Comparison of ENCODE assay signal across 22 mouse cellular contexts in genomic region chr7:88128080-88128848, GRCm38 (mm10).
A peak's percentile ranks its signal among the peaks of the same experiment; 100 is the strongest.
DNase-seq lines count a peak whose midpoint lies in the region; ATAC-seq and TF ChIP-seq lines count a peak whose summit lies in the region.
"Had no signal": no experiment of that assay in that cellular context is flagged by ENCODE, and none has a peak within 500 bp of the region (broad histone marks: within the 10 kb centered on the region; RNA-seq: fewer than 3 reads in every experiment).

No protein-coding gene starts in this region.

- H3K27me3 ChIP-seq in liver, adult 2 months (ENCODE audit: control insufficient read depth, insufficient read depth, low read length): peaks cover 11% of the 10 kb centered on the region
- peaks cover 6% of the 10 kb centered on the region; the same call in 1 of the 2 replicates for H3K27me3 ChIP-seq in liver, postnatal 0 days (ENCODE audit: insufficient read depth, low read length)
- no peaks in the 10 kb centered on the region for H3K27me3 ChIP-seq in CH12.LX (replicated peaks)
- peaks cover 8% of the 10 kb centered on the region for H3K27me3 ChIP-seq in forebrain, embryonic 11.5 days (ENCODE audit: control insufficient read depth, insufficient read depth, low read length)
- no peaks in the 10 kb centered on the region; the same call in 1 of the 2 replicates for H3K27me3 ChIP-seq in cerebellum, adult 2 months (ENCODE audit: control insufficient read depth, insufficient read depth, low read length)

- WGBS in liver, adult 2 months: 85% methylated on average over 8 of the region's 8 CpGs
- 82% methylated on average over 8 of the region's 8 CpGs for WGBS in liver, postnatal 0 days (ENCODE audit: insufficient replicate concordance)
- 88% methylated on average over 8 of the region's 8 CpGs for WGBS in forebrain, embryonic 11.5 days
- 85% methylated on average over 8 of the region's 8 CpGs for WGBS in cerebellum, adult 2 months

- no peak for TF ChIP-seq POLR2A in liver, adult 2 months (IDR thresholded peaks at IDR 0.05; ENCODE audit: extremely low read depth, insufficient read depth, low read length)
- no peak for TF ChIP-seq POLR2A in CH12.LX (IDR thresholded peaks at IDR 0.05; ENCODE audit: low read depth, low read length)
- TF ChIP-seq POLR2A in bone marrow macrophage, adult 2 months (IDR thresholded peaks at IDR 0.05; ENCODE audit: borderline replicate concordance, low read depth, low read length): no peak
- no peak for TF ChIP-seq POLR2A in cerebellum, adult 2 months (IDR thresholded peaks at IDR 0.05; ENCODE audit: borderline replicate concordance, insufficient read depth, low read length)

- no peak for ATAC-seq in liver, postnatal 0 days
- ATAC-seq in megakaryocyte progenitor cell, adult 5-6 weeks (replicated peaks; ENCODE audit: poor library complexity): peak; percentile 80
- ATAC-seq in forebrain, embryonic 11.5 days (replicated peaks; ENCODE audit: low FRiP score): no peak
- ATAC-seq: CD4-positive, CD25-positive, alpha-beta regulatory T cell, adult 4 months; forebrain, postnatal 0 days; inflammation-experienced regulatory T-cells, adult 6 months had no signal

- no peak for TF ChIP-seq RAD21 in CH12.LX (IDR thresholded peaks at IDR 0.05; ENCODE audit: low read depth, low read length)

- no peak overlapping the region for H3K27ac ChIP-seq in liver, adult 2 months (replicated peaks; ENCODE audit: insufficient read depth, low read depth, low read length)
- H3K27ac ChIP-seq in liver, postnatal 0 days (ENCODE audit: low read depth): no peak overlapping the region
- no peak overlapping the region for H3K27ac ChIP-seq in CH12.LX (ENCODE audit: insufficient read depth, low read depth)
- H3K27ac ChIP-seq in bone marrow macrophage, adult 2 months (ENCODE audit: insufficient read depth, low read depth, low read length): peak overlapping the region; percentile 52
- no peak overlapping the region for H3K27ac ChIP-seq in forebrain, embryonic 11.5 days (ENCODE audit: low read depth, low read length)
- H3K27ac ChIP-seq in cerebellum, adult 2 months (ENCODE audit: insufficient read depth, low read length): no peak overlapping the region
- H3K27ac ChIP-seq: forebrain, embryonic 10.5 days; hindbrain, embryonic 13.5 days; midbrain, embryonic 12.5 days; stomach, postnatal 0 days had no signal

- no peak for TF ChIP-seq CTCF in liver, adult 2 months (IDR thresholded peaks at IDR 0.05; ENCODE audit: low read depth, low read length)
- TF ChIP-seq CTCF in liver, postnatal 0 days (IDR thresholded peaks at IDR 0.05; ENCODE audit: low read depth): no peak
- TF ChIP-seq CTCF in CH12.LX (conservative IDR thresholded peaks at IDR 0.05 in 1 of 2, IDR thresholded peaks at IDR 0.05 in 1 of 2; ENCODE audit: low read depth in 2 of 2, low read length in 2 of 2): no peak
- TF ChIP-seq CTCF in bone marrow macrophage, adult 2 months (IDR thresholded peaks at IDR 0.05; ENCODE audit: low read depth, low read length): no peak
- TF ChIP-seq CTCF in cerebellum, adult 2 months (IDR thresholded peaks at IDR 0.05; ENCODE audit: borderline replicate concordance, insufficient read depth, low read depth, low read length): no peak

- in situ Hi-C loops in CH12.LX (cut with MboI; ENCODE audit: low pct_ligation_motif_present, low pct_unique_long_range_greater_than_20kb, low sequenced_read_pairs): no loop called here

- dilution Hi-C loops in CH12.LX (cut with MboI; ENCODE audit: extremely low pct_ligation_motif_present, extremely low pct_unique_long_range_greater_than_20kb, low sequenced_read_pairs): no loop called here

- no peaks in the 10 kb centered on the region for H3K79me2 ChIP-seq in liver, adult 2 months (ENCODE audit: control insufficient read depth, insufficient read depth, low read length)
- no peaks in the 10 kb centered on the region for H3K79me2 ChIP-seq in CH12.LX (replicated peaks; ENCODE audit: control insufficient read depth, extremely low read depth, insufficient read depth, poor library complexity, severe bottlenecking)

- no peak overlapping the region for H3K4me3 ChIP-seq in liver, adult 2 months (ENCODE audit: insufficient read depth, low read depth, low read length)
- H3K4me3 ChIP-seq in liver, postnatal 0 days (ENCODE audit: low read depth, low read length): no peak overlapping the region
- H3K4me3 ChIP-seq in CH12.LX (replicated peaks in 1 of 3; ENCODE audit: low read depth in 2 of 3, low read length in 2 of 3, poor library complexity in 1 of 3): no peak overlapping the region
- H3K4me3 ChIP-seq in bone marrow macrophage, adult 2 months (ENCODE audit: insufficient read depth, low read length): no peak overlapping the region
- H3K4me3 ChIP-seq in forebrain, embryonic 11.5 days (ENCODE audit: low read depth, low read length): no peak overlapping the region
- H3K4me3 ChIP-seq in cerebellum, adult 2 months (replicated peaks; ENCODE audit: insufficient read depth, low read depth, low read length): no peak overlapping the region
- H3K4me3 ChIP-seq: forebrain, embryonic 10.5 days; hindbrain, embryonic 13.5 days; midbrain, embryonic 12.5 days had no signal

- H3K9me3 ChIP-seq in liver, postnatal 0 days (ENCODE audit: low read length): no peaks in the 10 kb centered on the region
- H3K9me3 ChIP-seq in CH12.LX (replicated peaks; ENCODE audit: low read length): peaks cover 6% of the 10 kb centered on the region
- H3K9me3 ChIP-seq in forebrain, embryonic 11.5 days (ENCODE audit: control insufficient read depth, low read length): no peaks in the 10 kb centered on the region
- H3K9me3 ChIP-seq: forebrain, embryonic 10.5 days; hindbrain, embryonic 13.5 days; midbrain, embryonic 12.5 days had no signal

- no peaks in the 10 kb centered on the region for H3K36me3 ChIP-seq in liver, adult 2 months (ENCODE audit: control insufficient read depth, insufficient read depth, low read length)
- H3K36me3 ChIP-seq in liver, postnatal 0 days (replicated peaks; ENCODE audit: insufficient read depth, low read length): no peaks in the 10 kb centered on the region
- no peaks in the 10 kb centered on the region for H3K36me3 ChIP-seq in CH12.LX (replicated peaks in 1 of 2; ENCODE audit: control insufficient read depth in 1 of 2, insufficient read depth in 1 of 2, low read length in 1 of 2)
- no peaks in the 10 kb centered on the region for H3K36me3 ChIP-seq in forebrain, embryonic 11.5 days (ENCODE audit: control insufficient read depth, insufficient read depth, low read length)
- H3K36me3 ChIP-seq: forebrain, embryonic 10.5 days; hindbrain, embryonic 13.5 days; midbrain, embryonic 12.5 days had no signal

- H3K4me1 ChIP-seq in liver, adult 2 months (ENCODE audit: control insufficient read depth, insufficient read depth, low read length): no peaks in the 10 kb centered on the region
- H3K4me1 ChIP-seq in liver, postnatal 0 days (ENCODE audit: insufficient read depth): no peaks in the 10 kb centered on the region
- peaks cover 2 to 16% of the 10 kb centered on the region in 2 experiments; a peak in 3 of 4 replicates for H3K4me1 ChIP-seq in CH12.LX (ENCODE audit: control insufficient read depth in 1 of 2, insufficient read depth in 2 of 2)
- H3K4me1 ChIP-seq in bone marrow macrophage, adult 2 months (ENCODE audit: control insufficient read depth, insufficient read depth, low read length): peaks cover 10% of the 10 kb centered on the region
- H3K4me1 ChIP-seq in forebrain, embryonic 11.5 days (replicated peaks; ENCODE audit: control insufficient read depth, insufficient read depth, low read length): no peaks in the 10 kb centered on the region; the same call in 1 of the 2 replicates
- H3K4me1 ChIP-seq in cerebellum, adult 2 months (ENCODE audit: control insufficient read depth, insufficient read depth, low read length): no peaks in the 10 kb centered on the region

- DNase-seq in liver, adult 2 months (ENCODE audit: extremely low read depth, low read depth, low spot score): peak; percentile 7
- DNase-seq in liver, postnatal 0 days: no peak
- peak; percentile 58 for DNase-seq in CH12.LX (ENCODE audit: extremely low read depth)
- DNase-seq in forebrain, embryonic 11.5 days (ENCODE audit: low spot score): no peak
- no peak for DNase-seq in cerebellum, adult 2 months
- DNase-seq: adrenal gland, adult 2 months; cerebellum, adult 9-10 months; forebrain, postnatal 0 days; gastrocnemius, postnatal 36 days; kidney, adult 18-20 months; thymus, adult 2 months; thymus, postnatal 4 days had no signal

- no peak overlapping the region for H3K9ac ChIP-seq in liver, adult 2 months (ENCODE audit: low read depth, low read length)
- H3K9ac ChIP-seq in liver, postnatal 0 days (replicated peaks): no peak overlapping the region
- H3K9ac ChIP-seq in CH12.LX (ENCODE audit: insufficient read depth, low read depth): no peak overlapping the region
- H3K9ac ChIP-seq in forebrain, embryonic 11.5 days (ENCODE audit: low read length): no peak overlapping the region
- H3K9ac ChIP-seq: forebrain, postnatal 0 days; hindbrain, embryonic 13.5 days; midbrain, embryonic 12.5 days had no signal

- TF ChIP-seq EP300 in liver, postnatal 0 days (IDR thresholded peaks at IDR 0.05; ENCODE audit: low read depth): no peak
- TF ChIP-seq EP300 in CH12.LX (IDR thresholded peaks at IDR 0.05; ENCODE audit: low read length): no peak; the same call in 1 of the 2 replicates

- H3K4me2 ChIP-seq in liver, postnatal 0 days (ENCODE audit: low read depth, low read length): no peak overlapping the region
- H3K4me2 ChIP-seq in CH12.LX (ENCODE audit: insufficient read depth, low read depth, poor library complexity, severe bottlenecking): peak overlapping the region; percentile 42; the same call in 1 of the 2 replicates
- no peak overlapping the region for H3K4me2 ChIP-seq in forebrain, embryonic 11.5 days (ENCODE audit: low read depth, low read length, severe bottlenecking)
- H3K4me2 ChIP-seq: heart, embryonic 11.5 days; hindbrain, embryonic 13.5 days; liver, embryonic 11.5 days; midbrain, embryonic 12.5 days had no signal

TF ChIP-seq in CH12.LX, 34 proteins besides CTCF, POLR2A, EP300 and RAD21:
- TF ChIP-seq USF1 (IDR thresholded peaks at IDR 0.05; ENCODE audit: low read depth, low read length) (no peak), MYC (IDR thresholded peaks at IDR 0.05; ENCODE audit: low read depth, low read length) (no peak), JUN (IDR thresholded peaks at IDR 0.05; ENCODE audit: insufficient read depth, low read depth, low read length) (peak; percentile 43; the same call in 1 of the 2 replicates), POLR2AphosphoS2 (IDR thresholded peaks at IDR 0.05; ENCODE audit: low read depth, low read length) (no peak), JUND (conservative IDR thresholded peaks at IDR 0.05; ENCODE audit: low read depth, low read length) (peak; percentile 77), IRF4 (IDR thresholded peaks at IDR 0.05; ENCODE audit: low read depth, low read length) (peak; percentile 72), SMC3 (IDR thresholded peaks at IDR 0.05; ENCODE audit: low read depth, low read length) (no peak), CHD2 (IDR thresholded peaks at IDR 0.05; ENCODE audit: low read length) (peak; percentile 58; the same call in 1 of the 2 replicates), TBP (conservative IDR thresholded peaks at IDR 0.05; ENCODE audit: low read depth, low read length) (peak; percentile 80)

Comparison
In these comparisons a context has a peak if more than half of its experiments do, and no peak if none do; other contexts are left out.
1. DNase-seq: peak in liver, adult 2 months (single experiment) and CH12.LX (single experiment); none in liver, postnatal 0 days (single experiment), forebrain, embryonic 11.5 days (single experiment) and cerebellum, adult 2 months (0 of 2).